Mouse (Mus musculus) testis, postnatal 14 days (tissue): ENCODE results near the gene Rap2a.

Experiments
- DNase-seq: peaks from one replicate; pipeline ENCODE4 v3.0.0; 2021; ENCODE audit warnings: low spot score

Gene Rap2a

GRCm38 (mm10) chr14:120499601-120500000 lies 21.4 kb downstream of the Rap2a start:
- no peak for DNase-seq

- DNase-seq, result no peak
Observed at GRCm38 (mm10) chr14:120500021-120500560, 21.8 kb downstream of the Rap2a start.

- DNase-seq, result no peak
Observed at GRCm38 (mm10) chr14:120500791-120501190, 22.5 kb downstream of the Rap2a start.

- DNase-seq, result no peak
Observed at GRCm38 (mm10) chr14:120503641-120504040, 25.4 kb downstream of the Rap2a start.

- no peak for DNase-seq
Observed at GRCm38 (mm10) chr14:120504423-120504822, 26.2 kb downstream of the Rap2a start.

GRCm38 (mm10) chr14:120504928-120505461 lies 26.8 kb downstream of the Rap2a start:
- no peak for DNase-seq

GRCm38 (mm10) chr14:120505918-120506317 lies 27.7 kb downstream of the Rap2a start:
- DNase-seq, result no peak

GRCm38 (mm10) chr14:120507516-120507915 lies 29.3 kb downstream of the Rap2a start:
- DNase-seq, result no peak

- DNase-seq, result no peak
Observed at GRCm38 (mm10) chr14:120508566-120509365, 30.5 kb downstream of the Rap2a start.

GRCm38 (mm10) chr14:120509366-120509640 lies 31.1 kb downstream of the Rap2a start:
- DNase-seq, result no peak

- no peak for DNase-seq
Observed at GRCm38 (mm10) chr14:120511821-120512220, 33.6 kb downstream of the Rap2a start.

GRCm38 (mm10) chr14:120514821-120515271 lies 36.6 kb downstream of the Rap2a start:
- DNase-seq, result no peak

GRCm38 (mm10) chr14:120515376-120515775 lies 37.1 kb downstream of the Rap2a start:
- no peak for DNase-seq

- no peak for DNase-seq
Observed at GRCm38 (mm10) chr14:120518706-120519105, 40.5 kb downstream of the Rap2a start.

GRCm38 (mm10) chr14:120519921-120520320 lies 41.7 kb downstream of the Rap2a start:
- no peak for DNase-seq

- DNase-seq, result no peak
Observed at GRCm38 (mm10) chr14:120520843-120521242, 42.6 kb downstream of the Rap2a start.

GRCm38 (mm10) chr14:120523296-120523695 lies 45.1 kb downstream of the Rap2a start:
- no peak for DNase-seq

- no peak for DNase-seq
Observed at GRCm38 (mm10) chr14:120525644-120526043, 47.4 kb downstream of the Rap2a start.

GRCm38 (mm10) chr14:120533301-120533700 lies 55.1 kb downstream of the Rap2a start:
- DNase-seq, result no peak

- DNase-seq, result no peak
Observed at GRCm38 (mm10) chr14:120534841-120535271, 56.6 kb downstream of the Rap2a start.

GRCm38 (mm10) chr14:120535446-120535845 lies 57.2 kb downstream of the Rap2a start:
- no peak for DNase-seq

GRCm38 (mm10) chr14:120535924-120536323 lies 57.7 kb downstream of the Rap2a start:
- DNase-seq, result no peak

- no peak for DNase-seq
Observed at GRCm38 (mm10) chr14:120539128-120539527, 60.9 kb downstream of the Rap2a start.

- DNase-seq, result no peak
Observed at GRCm38 (mm10) chr14:120539626-120540025, 61.4 kb downstream of the Rap2a start.
